Mouse (Mus musculus) heart, embryonic 13.5 days (tissue): ENCODE data around the gene Bhlhe40. TPM values are rescaled to one million over a fixed set of nuclear protein-coding genes. Genes with fewer than 3 reads are reported as not detected.

Experiments
- ATAC-seq: fragments of 200-750 bp; cut with Nextera tagmentation; 2 replicates; pipeline ENCODE4 v1.8.0; 2017; ENCODE audit warnings: moderate TSS enrichment; ENCODE audit not compliant: insufficient number of reproducible peaks, low FRiP score, low TSS enrichment; ENCODE audit errors: extremely low read depth
- H3K27ac ChIP-seq: fragments of 300-500 bp; sonication (generic); replicated peaks from 2 replicates; pipeline ENCODE4 v1.5.1; 2015; ENCODE audit warnings: moderate library complexity, mild to moderate bottlenecking, inconsistent platforms
- H3K27me3 ChIP-seq: fragments of 300-500 bp; sonication (generic); replicated peaks from 2 replicates; pipeline ENCODE4 v1.6.1; 2015; ENCODE audit warnings: mild to moderate bottlenecking, inconsistent platforms
- H3K36me3 ChIP-seq: fragments of 300-500 bp; sonication (generic); 2 replicates; pipeline ENCODE4 v1.6.1; 2015; ENCODE audit warnings: mild to moderate bottlenecking, inconsistent platforms
- H3K4me1 ChIP-seq: fragments of 300-500 bp; sonication (generic); 2 replicates; pipeline ENCODE4 v1.6.1; 2015; ENCODE audit warnings: inconsistent platforms
- H3K4me2 ChIP-seq: fragments of 300-500 bp; sonication (generic); 2 replicates; pipeline ENCODE4 v1.6.1; 2015; ENCODE audit warnings: inconsistent platforms, mild to moderate bottlenecking, moderate library complexity
- H3K4me3 ChIP-seq: fragments of 300-500 bp; sonication (generic); 2 replicates; pipeline ENCODE4 v1.5.1; 2015; ENCODE audit warnings: moderate library complexity, mild to moderate bottlenecking, inconsistent platforms
- H3K9ac ChIP-seq: fragments of 300-500 bp; sonication (generic); 2 replicates; pipeline ENCODE4 v1.6.1; 2015; ENCODE audit warnings: inconsistent platforms, mild to moderate bottlenecking, moderate library complexity
- H3K9me3 ChIP-seq: fragments of 300-500 bp; sonication (generic); 2 replicates; pipeline ENCODE4 v1.6.1; 2016; ENCODE audit warnings: inconsistent platforms
- WGBS: fragments of 180-500 bp; shearing (Covaris S2); methylation state at CpG from one replicate; pipeline ENCODE4 v1.1.7; 2015; ENCODE audit warnings: mixed read lengths; 5-methylcytosine and 5-hydroxymethylcytosine counted together
- polyA plus RNA-seq: library from polyadenylated mRNA; unstranded; fragments of >200 nt; fragmentation: Nextera tagmentation; extraction: Ambion mirVana; gene quantifications from 2 replicates; pipeline ENCODE4 v1.2.1, GENCODE M21; 2015

The Bhlhe40 gene
- polyA plus RNA-seq, 1 experiment from 2014 or later: 15.1 TPM

GRCm38 (mm10) chr6:108663241-108664194 is 3.1 kb downstream of the Bhlhe40 start:
- WGBS: 68% methylated on average over 8 of the region's 8 CpGs
- Histone ChIP-seq H3K4me1 (peaks cover 56% of the 10 kb centered on the region), H3K36me3 (peaks cover 35% of the 10 kb centered on the region), H3K27ac (no peak overlapping the region), H3K9me3 (no peaks in the 10 kb centered on the region), H3K4me3 (peak overlapping the region; percentile 76), H3K27me3 (no peaks in the 10 kb centered on the region), H3K9ac (peak overlapping the region; percentile 95), H3K4me2 (peak overlapping the region; percentile 81)
- ATAC-seq: no peak

DNA sequence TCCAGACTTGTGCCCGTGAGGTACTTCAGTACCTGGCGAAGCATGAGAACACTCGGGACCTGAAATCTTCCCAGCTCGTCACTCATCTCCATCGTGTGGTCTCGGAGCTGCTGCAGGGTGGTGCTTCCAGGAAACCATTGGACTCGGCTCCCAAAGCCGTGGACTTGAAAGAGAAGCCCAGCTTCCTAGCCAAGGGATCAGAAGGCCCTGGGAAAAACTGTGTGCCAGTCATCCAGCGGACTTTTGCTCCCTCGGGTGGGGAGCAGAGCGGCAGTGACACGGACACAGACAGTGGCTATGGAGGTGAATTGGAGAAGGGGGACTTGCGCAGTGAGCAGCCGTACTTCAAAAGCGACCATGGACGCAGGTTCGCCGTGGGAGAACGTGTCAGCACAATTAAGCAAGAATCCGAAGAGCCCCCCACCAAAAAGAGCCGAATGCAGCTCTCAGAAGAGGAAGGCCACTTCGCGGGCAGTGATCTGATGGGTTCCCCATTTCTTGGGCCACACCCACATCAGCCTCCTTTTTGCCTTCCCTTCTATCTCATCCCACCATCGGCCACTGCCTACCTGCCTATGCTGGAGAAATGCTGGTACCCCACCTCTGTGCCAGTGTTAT is 4.2 kb downstream of the Bhlhe40 start:
- no peak for ATAC-seq
- H3K4me2 ChIP-seq: peak overlapping the region; percentile 7
- H3K4me3 ChIP-seq: no peak overlapping the region
- H3K27ac ChIP-seq: no peak overlapping the region
- peaks cover 35% of the 10 kb centered on the region for H3K36me3 ChIP-seq
- H3K9me3 ChIP-seq: no peaks in the 10 kb centered on the region
- 76% methylated on average over 24 of the region's 24 CpGs for WGBS
- H3K9ac ChIP-seq: 0 out of 2 replicates have a peak overlapping the region, but pooled peaks have one; percentile 40
- peaks cover 60% of the 10 kb centered on the region for H3K4me1 ChIP-seq
- H3K27me3 ChIP-seq: no peaks in the 10 kb centered on the region

- WGBS: 69% methylated on average over 5 of the region's 5 CpGs
- Histone ChIP-seq H3K4me1 (peaks cover 60% of the 10 kb centered on the region), H3K9me3 (no peaks in the 10 kb centered on the region), H3K4me2 (no peak overlapping the region), H3K27me3 (no peaks in the 10 kb centered on the region), H3K36me3 (peaks cover 35% of the 10 kb centered on the region), H3K4me3 (no peak overlapping the region), H3K9ac (no peak overlapping the region), H3K27ac (no peak overlapping the region)
- ATAC-seq: no peak
Measured at GRCm38 (mm10) chr6:108665587-108665986, 5.2 kb downstream of the Bhlhe40 start.

DNA sequence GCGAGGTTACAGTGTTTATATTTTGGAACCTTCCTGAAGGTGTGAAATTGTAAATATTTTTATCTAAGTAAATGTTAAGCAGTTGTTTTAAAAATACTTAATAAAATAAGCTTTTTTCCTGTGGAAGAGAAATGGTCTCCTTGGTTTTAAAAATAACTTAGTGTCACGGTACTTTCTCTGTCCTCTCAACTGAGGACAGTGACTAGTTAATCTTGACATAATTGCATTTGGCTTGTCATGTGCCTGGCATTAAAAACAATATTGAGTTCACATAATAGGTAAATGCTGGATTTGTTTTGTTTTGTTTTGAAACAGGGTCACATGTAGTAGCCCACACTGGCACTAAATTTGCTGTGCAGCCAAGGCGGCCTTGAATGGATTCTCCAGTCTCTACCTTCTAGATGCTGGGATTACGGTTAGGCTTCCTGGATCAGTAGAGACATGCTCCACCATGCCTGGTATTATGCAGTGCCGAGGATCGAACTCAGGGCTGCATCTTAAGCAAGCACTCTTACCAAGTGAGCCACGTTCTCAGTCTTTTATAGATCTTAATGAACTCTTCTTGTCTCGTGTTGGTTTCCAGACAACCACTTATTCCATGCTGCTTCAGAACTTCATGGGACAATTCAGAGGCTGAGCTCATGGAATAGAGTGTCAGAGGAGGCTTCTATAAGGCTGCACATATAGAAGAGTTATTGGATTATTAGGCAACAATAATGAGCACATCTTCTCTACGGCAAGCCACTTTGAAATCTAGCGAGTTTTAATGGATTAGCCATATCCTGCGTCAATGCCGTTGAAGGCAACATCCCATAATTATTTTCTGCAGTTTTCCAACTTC is 6.4 kb downstream of the Bhlhe40 start:
- Histone ChIP-seq H3K4me3 (no peak overlapping the region), H3K4me2 (no peak overlapping the region), H3K36me3 (peaks cover 35% of the 10 kb centered on the region), H3K9me3 (no peaks in the 10 kb centered on the region), H3K27ac (peak overlapping the region; percentile 85), H3K4me1 (peaks cover 61% of the 10 kb centered on the region), H3K9ac (peak overlapping the region; percentile 78; the same call in 1 of the 2 replicates), H3K27me3 (no peaks in the 10 kb centered on the region)
- ATAC-seq: no peak
- WGBS: 80% methylated on average over 12 of the region's 12 CpGs

DNA sequence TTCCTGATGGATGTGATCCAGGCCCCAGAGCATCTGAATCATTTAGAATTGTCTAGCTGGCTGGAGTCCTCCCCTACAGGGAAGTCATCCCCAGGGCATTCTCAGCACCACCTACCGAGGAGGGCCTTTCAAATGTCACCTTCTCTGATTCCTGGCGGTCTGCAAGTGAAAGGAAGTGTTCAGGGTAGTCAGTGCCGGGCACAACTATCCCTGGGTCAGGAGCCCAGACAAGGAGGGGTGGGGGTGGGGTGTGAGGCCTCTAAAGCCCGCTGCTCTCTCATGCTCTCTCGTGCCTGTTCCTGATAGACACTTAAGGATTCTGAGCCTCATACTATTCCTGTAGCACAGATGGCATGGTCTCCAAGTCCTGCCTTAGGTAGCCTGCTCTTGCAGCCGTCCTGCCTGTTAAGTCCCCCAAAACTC is 7.2 kb downstream of the Bhlhe40 start:
- Histone ChIP-seq H3K27ac (peak overlapping the region; percentile 85), H3K27me3 (no peaks in the 10 kb centered on the region), H3K4me1 (peaks cover 56% of the 10 kb centered on the region), H3K9me3 (no peaks in the 10 kb centered on the region), H3K4me2 (peak overlapping the region; percentile 67), H3K36me3 (peaks cover 35% of the 10 kb centered on the region), H3K9ac (peak overlapping the region; percentile 78), H3K4me3 (no peak overlapping the region; the same call in 1 of the 2 replicates)
- WGBS: 16% methylated on average over 6 of the region's 6 CpGs
- ATAC-seq: peak; percentile 24; the same call in 1 of the 2 replicates

GRCm38 (mm10) chr6:108668321-108668786 is 7.9 kb downstream of the Bhlhe40 start:
- no peaks in the 10 kb centered on the region for H3K9me3 ChIP-seq
- peak overlapping the region; percentile 78 for H3K9ac ChIP-seq
- peak overlapping the region; percentile 41 for H3K4me3 ChIP-seq
- H3K27ac ChIP-seq: peak overlapping the region; percentile 85
- peak; percentile 69; the same call in 1 of the 2 replicates for ATAC-seq
- no peaks in the 10 kb centered on the region for H3K27me3 ChIP-seq
- H3K4me2 ChIP-seq: peak overlapping the region; percentile 67
- peaks cover 31% of the 10 kb centered on the region for H3K36me3 ChIP-seq
- peaks cover 49% of the 10 kb centered on the region for H3K4me1 ChIP-seq
- WGBS: 1% methylated on average over 30 of the region's 30 CpGs

- Histone ChIP-seq H3K36me3 (peaks cover 16% of the 10 kb centered on the region), H3K27ac (no peak overlapping the region), H3K9ac (no peak overlapping the region), H3K27me3 (no peaks in the 10 kb centered on the region), H3K4me3 (no peak overlapping the region), H3K4me1 (peaks cover 33% of the 10 kb centered on the region), H3K9me3 (no peaks in the 10 kb centered on the region), H3K4me2 (no peak overlapping the region)
- 74% methylated on average over 3 of the region's 3 CpGs for WGBS
- no peak for ATAC-seq
Measured at GRCm38 (mm10) chr6:108670276-108670675, 9.8 kb downstream of the Bhlhe40 start.

DNA sequence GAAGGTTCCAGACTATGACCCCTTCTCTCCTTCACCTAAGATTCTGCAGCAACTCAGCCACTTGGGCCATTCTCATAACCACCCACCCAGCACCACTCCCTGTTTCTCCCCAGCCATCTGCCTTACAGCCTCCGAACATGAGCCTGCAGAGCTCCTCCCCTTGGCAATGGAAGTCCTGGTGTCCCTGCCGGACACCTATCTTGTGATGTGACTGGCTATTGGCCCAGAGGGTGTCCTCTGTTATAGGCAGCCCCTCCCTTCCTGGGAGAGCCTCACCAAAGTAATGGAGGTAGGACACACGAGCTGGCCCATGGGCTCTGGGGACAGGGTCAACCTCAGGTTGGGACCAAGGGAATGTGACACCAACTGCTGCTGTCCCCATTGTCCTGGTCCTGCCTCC is 10.4 kb downstream of the Bhlhe40 start:
- no peak overlapping the region for H3K4me3 ChIP-seq
- no peak overlapping the region for H3K9ac ChIP-seq
- 53% methylated on average over 3 of the region's 3 CpGs for WGBS
- no peak overlapping the region for H3K4me2 ChIP-seq
- H3K4me1 ChIP-seq: peaks cover 27% of the 10 kb centered on the region
- no peaks in the 10 kb centered on the region for H3K9me3 ChIP-seq
- no peak for ATAC-seq
- H3K36me3 ChIP-seq: peaks cover 10% of the 10 kb centered on the region
- no peak overlapping the region for H3K27ac ChIP-seq
- H3K27me3 ChIP-seq: no peaks in the 10 kb centered on the region

DNA sequence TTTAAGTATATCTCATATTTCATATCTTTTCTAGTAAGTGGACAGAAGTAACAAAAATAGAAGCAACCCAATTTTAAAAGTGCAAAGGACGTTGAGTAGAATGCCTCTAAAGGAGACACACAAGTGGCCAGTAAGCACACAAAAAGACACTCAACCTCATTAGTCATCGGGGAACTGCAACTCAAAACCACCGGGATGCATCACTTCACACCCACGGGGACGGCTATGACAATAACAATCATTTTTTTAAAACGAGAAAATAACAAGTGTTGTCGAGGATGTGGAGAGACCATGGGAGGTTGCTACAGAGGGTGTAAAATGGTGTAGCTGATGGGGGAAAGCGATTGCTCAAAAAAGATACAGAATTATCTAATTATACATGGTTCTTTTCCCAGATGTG is 11.7 kb downstream of the Bhlhe40 start:
- ATAC-seq: no peak
- Histone ChIP-seq H3K27me3 (no peaks in the 10 kb centered on the region), H3K9ac (no peak overlapping the region), H3K36me3 (peaks cover under 1% of the 10 kb centered on the region), H3K4me2 (no peak overlapping the region), H3K27ac (no peak overlapping the region), H3K4me3 (no peak overlapping the region), H3K9me3 (no peaks in the 10 kb centered on the region), H3K4me1 (peaks cover 23% of the 10 kb centered on the region)
- 55% methylated on average over 8 of the region's 8 CpGs for WGBS

- no peak overlapping the region for H3K4me3 ChIP-seq
- no peaks in the 10 kb centered on the region for H3K9me3 ChIP-seq
- no peak overlapping the region for H3K27ac ChIP-seq
- no peak for ATAC-seq
- WGBS: 82% methylated on average over 2 of the region's 2 CpGs
- no peak overlapping the region for H3K9ac ChIP-seq
- no peaks in the 10 kb centered on the region for H3K27me3 ChIP-seq
- H3K4me2 ChIP-seq: no peak overlapping the region
- no peaks in the 10 kb centered on the region for H3K36me3 ChIP-seq
- H3K4me1 ChIP-seq: peaks cover 4% of the 10 kb centered on the region; the same call in 1 of the 2 replicates
Measured at GRCm38 (mm10) chr6:108674221-108674620, 13.8 kb downstream of the Bhlhe40 start.
